Mouse (Mus musculus) layer of hippocampus, postnatal 25 days (tissue): ENCODE results near the gene Epm2a. TPM values are rescaled to one million over a fixed set of nuclear protein-coding genes. Genes with fewer than 3 reads are reported as not detected.
A peak's percentile ranks its signal among the peaks of the same experiment; 100 is the strongest.

Experiments
- DNase-seq, 2 experiments: peaks; one replicate each; pipeline ENCODE4 v3.0.0; 2022; ENCODE audit warnings: mixed read lengths in 2 of 2, low spot score in 1 of 2; ENCODE audit errors: extremely low spot score in 1 of 2
- total RNA-seq, 2 experiments: library from RNA; stranded (reverse); gene quantifications; 2 replicates each; pipeline ENCODE4 v1.2.3; 2021

Epm2a gene
- total RNA-seq, 2 experiments from 2014 or later: 28.2 to 28.8 TPM

GRCm38 (mm10) chr10:11420071-11420470 lies 76.9 kb downstream of the Epm2a start:
- peak in 1 of 2 experiments; percentile 20 for DNase-seq

- DNase-seq: no peak
Observed at GRCm38 (mm10) chr10:11429059-11429812, 86.0 kb downstream of the Epm2a start.

- no peak for DNase-seq
Observed at GRCm38 (mm10) chr10:11436961-11437360, 93.8 kb downstream of the Epm2a start.

- DNase-seq: no peak
Observed at GRCm38 (mm10) chr10:11438461-11438860, 95.3 kb downstream of the Epm2a start.

GRCm38 (mm10) chr10:11439342-11439741 lies 96.1 kb downstream of the Epm2a start:
- no peak for DNase-seq

- DNase-seq: peak; percentile 75 to 97
Observed at GRCm38 (mm10) chr10:11449556-11450305, 106.5 kb downstream of the Epm2a start.

GRCm38 (mm10) chr10:11452537-11452936 lies 109.3 kb downstream of the Epm2a start:
- DNase-seq: no peak

GRCm38 (mm10) chr10:11457445-11457844 lies 114.2 kb downstream of the Epm2a start:
- no peak for DNase-seq

- DNase-seq: peak; percentile 15 to 67
Observed at GRCm38 (mm10) chr10:11491956-11492355, 148.8 kb downstream of the Epm2a start.

Other genes starting within 250 kb of the Epm2a start
- 10 to 100 TPM; 42.7 to 45.5 TPM for gene Shprh, start 194.0 kb upstream of the Epm2a start, total RNA-seq
- gene Fbxo30, start 62.1 kb upstream of the Epm2a start, total RNA-seq: 1 to 10 TPM; 8.2 to 9.2 TPM